Mouse (Mus musculus): ENCODE results near the gene Rnft2. TPM values are rescaled to one million over a fixed set of nuclear protein-coding genes. Genes with fewer than 3 reads are reported as not detected.

Rnft2 gene
- polyA plus RNA-seq, 1 experiment from 2014 or later, result 1.3 TPM

GRCm38 (mm10) chr5:118260055-118260454, 15.1 kb upstream of the Rnft2 start:
- H3K9me3 ChIP-seq (replicated peaks; ENCODE audit: control insufficient read depth, low read length), result no peaks in the 10 kb centered on the region
- no peak overlapping the region for H3K4me2 ChIP-seq (ENCODE audit: low read depth, low read length)
- 0 out of 2 replicates have a peak, but pooled peaks cover 3% of the 10 kb centered on the region for H3K4me1 ChIP-seq (ENCODE audit: control insufficient read depth, insufficient read depth, low read length)
- no peak for ATAC-seq (ENCODE audit: insufficient read depth, low FRiP score)
- H3K9ac ChIP-seq (ENCODE audit: low read length), result no peak overlapping the region
- 79% methylated on average over 10 of the region's 10 CpGs for WGBS
- no peak overlapping the region for H3K4me3 ChIP-seq (replicated peaks; ENCODE audit: low read length)
- peaks cover 25% of the 10 kb centered on the region for H3K36me3 ChIP-seq (ENCODE audit: control insufficient read depth, insufficient read depth, low read length)
- no peaks in the 10 kb centered on the region for H3K27me3 ChIP-seq (ENCODE audit: control insufficient read depth, insufficient read depth, low read length)
- H3K27ac ChIP-seq (ENCODE audit: low read length), result no peak overlapping the region

GRCm38 (mm10) chr5:118259636-118260035, 14.7 kb upstream of the Rnft2 start:
- WGBS, result 72% methylated on average over 6 of the region's 6 CpGs
- no peak overlapping the region for H3K4me3 ChIP-seq (replicated peaks; ENCODE audit: low read length)
- H3K27ac ChIP-seq (ENCODE audit: low read length), result no peak overlapping the region
- no peak for ATAC-seq (ENCODE audit: insufficient read depth, low FRiP score)
- 0 out of 2 replicates have a peak, but pooled peaks cover 3% of the 10 kb centered on the region for H3K4me1 ChIP-seq (ENCODE audit: control insufficient read depth, insufficient read depth, low read length)
- H3K9me3 ChIP-seq (replicated peaks; ENCODE audit: control insufficient read depth, low read length), result no peaks in the 10 kb centered on the region
- no peak overlapping the region for H3K9ac ChIP-seq (ENCODE audit: low read length)
- H3K27me3 ChIP-seq (ENCODE audit: control insufficient read depth, insufficient read depth, low read length), result no peaks in the 10 kb centered on the region
- peaks cover 25% of the 10 kb centered on the region for H3K36me3 ChIP-seq (ENCODE audit: control insufficient read depth, insufficient read depth, low read length)
- H3K4me2 ChIP-seq (ENCODE audit: low read depth, low read length), result no peak overlapping the region

- no peaks in the 10 kb centered on the region for H3K9me3 ChIP-seq (replicated peaks; ENCODE audit: control insufficient read depth, low read length)
- no peak for ATAC-seq (ENCODE audit: insufficient read depth, low FRiP score)
These were observed 14.2 kb upstream of the Rnft2 start for GRCm38 (mm10) chr5:118259152-118259551.

GRCm38 (mm10) chr5:118256981-118257380, 12.1 kb upstream of the Rnft2 start:
- H3K27me3 ChIP-seq (ENCODE audit: control insufficient read depth, insufficient read depth, low read length), result no peaks in the 10 kb centered on the region
- no peak for ATAC-seq (ENCODE audit: insufficient read depth, low FRiP score)
- no peak overlapping the region for H3K4me2 ChIP-seq (ENCODE audit: low read depth, low read length)
- 93% methylated on average over 4 of the region's 4 CpGs for WGBS
- no peak overlapping the region for H3K4me3 ChIP-seq (replicated peaks; ENCODE audit: low read length)
- H3K36me3 ChIP-seq (ENCODE audit: control insufficient read depth, insufficient read depth, low read length), result peaks cover 25% of the 10 kb centered on the region
- no peak overlapping the region for H3K27ac ChIP-seq (ENCODE audit: low read length)
- 0 out of 2 replicates have a peak, but pooled peaks cover 3% of the 10 kb centered on the region for H3K4me1 ChIP-seq (ENCODE audit: control insufficient read depth, insufficient read depth, low read length)
- H3K9me3 ChIP-seq (replicated peaks; ENCODE audit: control insufficient read depth, low read length), result no peaks in the 10 kb centered on the region
- H3K9ac ChIP-seq (ENCODE audit: low read length), result no peak overlapping the region

More at GRCm38 (mm10) chr5:118259152-118259551, 14.2 kb upstream of the Rnft2 start:
- Histone ChIP-seq H3K27me3 (ENCODE audit: control insufficient read depth, insufficient read depth, low read length) (no peaks in the 10 kb centered on the region), H3K9ac (ENCODE audit: low read length) (no peak overlapping the region), H3K27ac (ENCODE audit: low read length) (no peak overlapping the region), H3K4me3 (replicated peaks; ENCODE audit: low read length) (no peak overlapping the region), H3K36me3 (ENCODE audit: control insufficient read depth, insufficient read depth, low read length) (peaks cover 25% of the 10 kb centered on the region), H3K4me1 (ENCODE audit: control insufficient read depth, insufficient read depth, low read length) (0 out of 2 replicates have a peak, but pooled peaks cover 3% of the 10 kb centered on the region), H3K4me2 (ENCODE audit: low read depth, low read length) (no peak overlapping the region)
- WGBS, result 71% methylated on average over 6 of the region's 6 CpGs

GRCm38 (mm10) chr5:118253551-118253950, 8.6 kb upstream of the Rnft2 start:
- WGBS, result 79% methylated on average over 3 of the region's 3 CpGs
- no peak overlapping the region for H3K4me3 ChIP-seq (replicated peaks; ENCODE audit: low read length)
- no peak overlapping the region for H3K4me2 ChIP-seq (ENCODE audit: low read depth, low read length)
- no peak overlapping the region for H3K9ac ChIP-seq (ENCODE audit: low read length)
- no peak for ATAC-seq (ENCODE audit: insufficient read depth, low FRiP score)
- no peaks in the 10 kb centered on the region for H3K27me3 ChIP-seq (ENCODE audit: control insufficient read depth, insufficient read depth, low read length)
- peaks cover 13% of the 10 kb centered on the region for H3K36me3 ChIP-seq (ENCODE audit: control insufficient read depth, insufficient read depth, low read length)
- no peaks in the 10 kb centered on the region for H3K4me1 ChIP-seq (ENCODE audit: control insufficient read depth, insufficient read depth, low read length)
- H3K27ac ChIP-seq (ENCODE audit: low read length), result no peak overlapping the region
- H3K9me3 ChIP-seq (replicated peaks; ENCODE audit: control insufficient read depth, low read length), result no peaks in the 10 kb centered on the region

GRCm38 (mm10) chr5:118250987-118251386, 6.1 kb upstream of the Rnft2 start:
- no peak for ATAC-seq (ENCODE audit: insufficient read depth, low FRiP score)
- no peak overlapping the region for H3K27ac ChIP-seq (ENCODE audit: low read length)
- H3K27me3 ChIP-seq (ENCODE audit: control insufficient read depth, insufficient read depth, low read length), result no peaks in the 10 kb centered on the region
- H3K4me2 ChIP-seq (ENCODE audit: low read depth, low read length), result no peak overlapping the region
- H3K36me3 ChIP-seq (ENCODE audit: control insufficient read depth, insufficient read depth, low read length), result no peaks in the 10 kb centered on the region
- H3K9ac ChIP-seq (ENCODE audit: low read length), result no peak overlapping the region
- no peaks in the 10 kb centered on the region for H3K4me1 ChIP-seq (ENCODE audit: control insufficient read depth, insufficient read depth, low read length)
- no peak overlapping the region for H3K4me3 ChIP-seq (replicated peaks; ENCODE audit: low read length)
- 81% methylated on average over 7 of the region's 7 CpGs for WGBS
- H3K9me3 ChIP-seq (replicated peaks; ENCODE audit: control insufficient read depth, low read length), result no peaks in the 10 kb centered on the region

GRCm38 (mm10) chr5:118247378-118247777, 2.5 kb upstream of the Rnft2 start:
- H3K4me1 ChIP-seq (ENCODE audit: control insufficient read depth, insufficient read depth, low read length), result no peaks in the 10 kb centered on the region
- H3K27ac ChIP-seq (ENCODE audit: low read length), result no peak overlapping the region
- H3K4me2 ChIP-seq (ENCODE audit: low read depth, low read length), result no peak overlapping the region
- no peaks in the 10 kb centered on the region for H3K9me3 ChIP-seq (replicated peaks; ENCODE audit: control insufficient read depth, low read length)
- no peaks in the 10 kb centered on the region for H3K36me3 ChIP-seq (ENCODE audit: control insufficient read depth, insufficient read depth, low read length)
- no peak overlapping the region for H3K4me3 ChIP-seq (replicated peaks; ENCODE audit: low read length)
- 85% methylated on average over 8 of the region's 8 CpGs for WGBS
- H3K9ac ChIP-seq (ENCODE audit: low read length), result no peak overlapping the region
- ATAC-seq (ENCODE audit: insufficient read depth, low FRiP score), result no peak
- no peaks in the 10 kb centered on the region for H3K27me3 ChIP-seq (ENCODE audit: control insufficient read depth, insufficient read depth, low read length)

- WGBS, result 7% methylated on average over 15 of the region's 15 CpGs
- Histone ChIP-seq H3K9me3 (replicated peaks; ENCODE audit: control insufficient read depth, low read length) (no peaks in the 10 kb centered on the region), H3K4me2 (ENCODE audit: low read depth, low read length) (peak overlapping the region; percentile 78), H3K27ac (ENCODE audit: low read length) (peak overlapping the region; percentile 73), H3K36me3 (ENCODE audit: control insufficient read depth, insufficient read depth, low read length) (no peaks in the 10 kb centered on the region), H3K27me3 (ENCODE audit: control insufficient read depth, insufficient read depth, low read length) (no peaks in the 10 kb centered on the region), H3K4me3 (replicated peaks; ENCODE audit: low read length) (peak overlapping the region; percentile 83), H3K4me1 (ENCODE audit: control insufficient read depth, insufficient read depth, low read length) (no peaks in the 10 kb centered on the region), H3K9ac (ENCODE audit: low read length) (peak overlapping the region; percentile 81)
- no peak for ATAC-seq (ENCODE audit: insufficient read depth, low FRiP score)
These were observed 841 bp upstream of the Rnft2 start for GRCm38 (mm10) chr5:118245606-118246308.

- Histone ChIP-seq H3K9me3 (replicated peaks; ENCODE audit: control insufficient read depth, low read length) (no peaks in the 10 kb centered on the region), H3K36me3 (ENCODE audit: control insufficient read depth, insufficient read depth, low read length) (no peaks in the 10 kb centered on the region), H3K27ac (ENCODE audit: low read length) (no peak overlapping the region), H3K27me3 (ENCODE audit: control insufficient read depth, insufficient read depth, low read length) (no peaks in the 10 kb centered on the region), H3K9ac (ENCODE audit: low read length) (no peak overlapping the region), H3K4me1 (ENCODE audit: control insufficient read depth, insufficient read depth, low read length) (no peaks in the 10 kb centered on the region), H3K4me3 (replicated peaks; ENCODE audit: low read length) (no peak overlapping the region), H3K4me2 (ENCODE audit: low read depth, low read length) (no peak overlapping the region)
- 84% methylated on average over 12 of the region's 12 CpGs for WGBS
- no peak for ATAC-seq (ENCODE audit: insufficient read depth, low FRiP score)
These were observed 5.2 kb downstream of the Rnft2 start for GRCm38 (mm10) chr5:118239671-118240070.

All from stomach, embryonic 16.5 days (tissue).